Mouse (Mus musculus) CH12.LX (cell line): ENCODE data around the gene Stk38l. TPM values are rescaled to one million over a fixed set of nuclear protein-coding genes. Genes with fewer than 3 reads are reported as not detected.

ENCODE experiments used
- DNase-seq: peaks from one replicate; pipeline ENCODE4 v3.0.0-alpha.2; 2013; ENCODE audit errors: extremely low read depth
- H3K27ac ChIP-seq: 2 replicates; pipeline ENCODE4 v1.5.1; 2012; ENCODE audit warnings: low read depth, mild to moderate bottlenecking, control low read depth, moderate library complexity; ENCODE audit not compliant: insufficient read depth
- H3K27me3 ChIP-seq: replicated peaks from 2 replicates; pipeline ENCODE3; 2012; ENCODE audit warnings: inconsistent platforms
- H3K36me3 ChIP-seq, 2 experiments: replicated peaks in 1 of 2; 2 replicates each; pipeline versions ENCODE3 to v1.6.1; 2012; ENCODE audit warnings: inconsistent platforms in 1 of 2, low read length in 1 of 2, mild to moderate bottlenecking in 1 of 2, mixed read lengths in 1 of 2, moderate library complexity in 1 of 2; ENCODE audit not compliant: control insufficient read depth in 1 of 2, insufficient read depth in 1 of 2
- H3K4me1 ChIP-seq, 2 experiments: 2 replicates each; pipeline ENCODE4 v1.6.1; 2012; ENCODE audit warnings: inconsistent platforms in 1 of 2, moderate library complexity in 1 of 2; ENCODE audit not compliant: insufficient read depth in 2 of 2, control insufficient read depth in 1 of 2
- H3K4me2 ChIP-seq: 2 replicates; pipeline ENCODE4 v1.6.1; 2012; ENCODE audit warnings: low read depth, mild to moderate bottlenecking, control low read depth; ENCODE audit not compliant: poor library complexity, insufficient read depth, severe bottlenecking
- H3K4me3 ChIP-seq, 3 experiments: fragments of 150-350 bp in 1 of 3; sonication (generic) in 1 of 3; replicated peaks in 1 of 3; 2 replicates each; pipeline versions ENCODE3 to v1.5.1; 2011 to 2012; ENCODE audit warnings: low read depth in 2 of 3, low read length in 2 of 3, mild to moderate bottlenecking in 2 of 3, moderate library complexity in 2 of 3, control low read depth in 1 of 3, improper control_type of control experiment in 1 of 3, inconsistent platforms in 1 of 3, mixed read lengths in 1 of 3; ENCODE audit not compliant: poor library complexity in 1 of 3
- H3K79me2 ChIP-seq: replicated peaks from 2 replicates; pipeline ENCODE4 v1.6.1; 2012; ENCODE audit warnings: mild to moderate bottlenecking, moderate library complexity; ENCODE audit not compliant: control insufficient read depth, poor library complexity, insufficient read depth, severe bottlenecking; ENCODE audit errors: extremely low read depth
- H3K9ac ChIP-seq: 2 replicates; pipeline ENCODE4 v1.6.1; 2012; ENCODE audit warnings: low read depth, mild to moderate bottlenecking, control low read depth, moderate library complexity; ENCODE audit not compliant: insufficient read depth
- H3K9me3 ChIP-seq: replicated peaks from 2 replicates; pipeline ENCODE3; 2012; ENCODE audit warnings: low read length, inconsistent platforms, mixed read lengths
- BHLHE40 ChIP-seq: IDR thresholded peaks from 2 replicates; pipeline ENCODE4 v1.6.1; 2011; ENCODE audit warnings: mild to moderate bottlenecking, low read depth, low read length, improper control_type of control experiment
- CHD2 ChIP-seq: IDR thresholded peaks from 2 replicates; pipeline ENCODE4 v1.6.1; 2011; ENCODE audit warnings: low read length, improper control_type of control experiment
- E2F4 ChIP-seq: IDR thresholded peaks from 2 replicates; pipeline ENCODE4 v1.6.1; 2011; ENCODE audit warnings: low read depth, low read length, improper control_type of control experiment; ENCODE audit not compliant: insufficient replicate concordance
- HCFC1 ChIP-seq: IDR thresholded peaks from 2 replicates; pipeline ENCODE4 v1.6.1; 2012; ENCODE audit warnings: low read depth, mild to moderate bottlenecking, inconsistent platforms, low read length, improper control_type of control experiment
- MAFK ChIP-seq: IDR thresholded peaks from 2 replicates; pipeline ENCODE4 v1.6.1; 2011; ENCODE audit warnings: low read length, improper control_type of control experiment; ENCODE audit not compliant: insufficient replicate concordance
- MAZ ChIP-seq: IDR thresholded peaks from 2 replicates; pipeline ENCODE4 v1.6.1; 2012; ENCODE audit warnings: low read depth, mild to moderate bottlenecking, inconsistent platforms, low read length, improper control_type of control experiment, moderate library complexity
- MEF2A ChIP-seq: IDR thresholded peaks from 2 replicates; pipeline ENCODE4 v1.6.1; 2014; ENCODE audit warnings: low read depth, mild to moderate bottlenecking, inconsistent platforms, low read length, improper control_type of control experiment, borderline replicate concordance
- MXI1 ChIP-seq: IDR thresholded peaks from 2 replicates; pipeline ENCODE4 v1.6.1; 2011; ENCODE audit warnings: mild to moderate bottlenecking, low read depth, low read length, improper control_type of control experiment
- MYC ChIP-seq: IDR thresholded peaks from 2 replicates; pipeline ENCODE4 v1.6.1; 2011; ENCODE audit warnings: low read depth, mild to moderate bottlenecking, improper control_type of control experiment, low read length
- PAX5 ChIP-seq: IDR thresholded peaks from 2 replicates; pipeline ENCODE4 v1.6.1; 2012; ENCODE audit warnings: low read length, inconsistent platforms, mixed read lengths
- POLR2AphosphoS2 ChIP-seq: IDR thresholded peaks from 2 replicates; pipeline ENCODE4 v1.6.1; 2011; ENCODE audit warnings: low read depth, low read length, improper control_type of control experiment
- SMC3 ChIP-seq: IDR thresholded peaks from 2 replicates; pipeline ENCODE4 v1.6.1; 2011; ENCODE audit warnings: low read depth, low read length, improper control_type of control experiment
- TBP ChIP-seq: conservative IDR thresholded peaks from 2 replicates; pipeline ENCODE4 v1.6.1; 2011; ENCODE audit warnings: low read depth, low read length, improper control_type of control experiment
- TCF12 ChIP-seq: IDR thresholded peaks from 2 replicates; pipeline ENCODE4 v1.6.1; 2014; ENCODE audit warnings: low read depth, mild to moderate bottlenecking, inconsistent platforms, low read length, improper control_type of control experiment
- USF1 ChIP-seq: IDR thresholded peaks from 2 replicates; pipeline ENCODE4 v1.6.1; 2014; ENCODE audit warnings: low read depth, mild to moderate bottlenecking, inconsistent platforms, low read length, improper control_type of control experiment
- dilution Hi-C: fragments of 300-500 bp; cut with MboI; formaldehyde crosslinking; loops from 2 replicates; pipeline ENCODE4 v1.14.3; 2020; ENCODE audit warnings: low sequenced_read_pairs; ENCODE audit not compliant: extremely low pct_unique_long_range_greater_than_20kb, extremely low pct_ligation_motif_present
- in situ Hi-C: fragments of 300-500 bp; cut with MboI; formaldehyde crosslinking; loops from 3 replicates; pipeline ENCODE4 v1.14.3; 2019; ENCODE audit warnings: low sequenced_read_pairs, low pct_ligation_motif_present, low pct_unique_long_range_greater_than_20kb, mixed read lengths
- polyA plus RNA-seq: library from polyadenylated mRNA; unstranded; fragments of >175 nt; gene quantifications from 2 replicates; pipeline ENCODE4 v1.2.1, GENCODE M21; 2012; ENCODE audit warnings: low read depth; ENCODE audit not compliant: insufficient read length
- total RNA-seq, 2 experiments: library from RNA; depleted of rRNA; stranded (reverse); fragments of 300-350 nt in 1 of 2; fragments of >200 nt in 1 of 2; gene quantifications; 2 replicates each; pipeline ENCODE4 v1.2.3; 2012 to 2014

Stk38l gene
- total and polyA plus RNA-seq, 3 experiments = 3.8 to 5.2 (median 4.7) TPM

GRCm38 (mm10) chr6:146795166-146795923 lies 70.5 kb downstream of the Stk38l start:
- dilution Hi-C loops (no loop called here), in situ Hi-C loops (no loop called here)
- DNase-seq = no peak
- Histone ChIP-seq H3K36me3 (no peaks in the 10 kb centered on the region), H3K27me3 (no peaks in the 10 kb centered on the region), H3K27ac (no peak overlapping the region), H3K4me2 (no peak overlapping the region), H3K79me2 (no peaks in the 10 kb centered on the region), H3K9me3 (no peaks in the 10 kb centered on the region), H3K4me3 (no peak overlapping the region), H3K9ac (no peak overlapping the region), H3K4me1 (peaks cover 0 to 16% of the 10 kb centered on the region in 2 experiments; a peak in 3 of 4 replicates)
- TF ChIP-seq SMC3 = no peak
- TF ChIP-seq TBP = no peak
- TF ChIP-seq HCFC1 = no peak
- TF ChIP-seq CHD2 = no peak
- no peak for TF ChIP-seq BHLHE40
- TF ChIP-seq MYC = no peak
- no peak for TF ChIP-seq MXI1
- no peak for TF ChIP-seq PAX5
- TF ChIP-seq MEF2A = no peak
- TF ChIP-seq USF1 = no peak

DNA sequence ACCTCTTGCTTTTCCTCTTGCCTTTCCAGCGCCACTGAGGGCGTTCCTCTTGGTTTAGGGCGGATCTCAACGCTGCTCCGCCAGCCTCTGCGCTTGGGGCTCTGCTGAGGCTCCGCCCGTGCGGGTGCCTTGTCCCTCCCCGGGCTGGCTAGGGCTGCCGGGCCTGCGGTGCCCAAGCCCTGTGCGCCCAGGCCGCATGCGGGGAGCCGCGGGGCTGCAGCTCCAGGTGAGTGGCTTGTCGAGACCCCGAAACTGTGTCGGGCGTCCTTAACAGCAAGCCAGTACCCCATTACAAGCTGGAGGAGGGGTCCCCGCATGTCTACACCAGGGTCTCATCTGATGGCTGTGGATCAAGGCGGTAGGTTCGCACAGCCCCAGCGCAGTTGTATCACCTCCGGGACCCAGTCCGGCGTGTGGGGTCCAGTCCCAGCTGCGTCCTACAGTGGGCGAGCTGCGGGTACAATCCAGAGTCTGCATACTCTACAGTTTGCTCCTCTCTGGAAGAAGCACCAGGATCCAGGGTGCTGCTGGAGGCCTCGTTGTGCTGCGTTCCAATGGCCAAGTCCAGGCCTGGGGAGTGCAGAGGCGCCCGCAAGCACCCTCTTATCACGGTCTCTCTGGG lies 71.2 kb downstream of the Stk38l start, which contains the start of gene Arntl2:
Gene Arntl2 (plus strand): TSS at position 132 of the 622 bp plus-strand sequence.
- dilution Hi-C loops = no loop called here
- H3K9me3 ChIP-seq = no peaks in the 10 kb centered on the region
- H3K79me2 ChIP-seq = no peaks in the 10 kb centered on the region
- in situ Hi-C loops = no loop called here
- TF ChIP-seq E2F4 (no peak), MAFK (no peak), MAZ (no peak), TCF12 (no peak), POLR2AphosphoS2 (no peak)
- H3K27ac ChIP-seq = no peak within 1 kb of the TSS
- H3K4me2 ChIP-seq = no peak within 1 kb of the TSS
- H3K4me3 ChIP-seq = no peak within 1 kb of the TSS
- peaks cover 0 to 16% of the 10 kb centered on the region in 2 experiments; a peak in 3 of 4 replicates for H3K4me1 ChIP-seq
- no peak within 1 kb of the TSS for H3K9ac ChIP-seq
- H3K27me3 ChIP-seq = no peaks in the 10 kb centered on the region
- H3K36me3 ChIP-seq = no peaks in the 10 kb centered on the region
- no peak for DNase-seq
